Mouse (Mus musculus): Measurements from ENCODE around the gene Slc36a2.

GRCm38 (mm10) chr11:55170501-55170900 lies 14.4 kb downstream of the Slc36a2 start:
- no peak for TF ChIP-seq CTCF (IDR thresholded peaks at IDR 0.05)
- TF ChIP-seq EP300 (IDR thresholded peaks at IDR 0.05), result no peak

Measured in lung, postnatal 0 days (tissue).